Mouse (Mus musculus) G1E (cell line): ENCODE results near the gene Nlrx1.

Source experiments
- CTCF ChIP-seq: IDR thresholded peaks from 2 replicates; pipeline ENCODE4 v1.5.1; 2012; ENCODE audit warnings: low read depth, low read length, inconsistent platforms, mixed read lengths
- GATA1 ChIP-seq: IDR thresholded peaks from 2 replicates; pipeline ENCODE4 v1.6.1; 2012; ENCODE audit warnings: borderline replicate concordance, low read length, inconsistent platforms, mixed read lengths
- GATA2 ChIP-seq: IDR thresholded peaks from 2 replicates; pipeline ENCODE4 v1.6.1; 2012; ENCODE audit warnings: low read depth, low read length, inconsistent platforms, borderline replicate concordance
- POLR2AphosphoS5 ChIP-seq: IDR thresholded peaks from 2 replicates; pipeline ENCODE4 v1.6.1; 2012; ENCODE audit warnings: low read depth, low read length, inconsistent platforms; ENCODE audit not compliant: insufficient replicate concordance
- TAL1 ChIP-seq: conservative IDR thresholded peaks from 2 replicates; pipeline ENCODE4 v1.6.1; 2012; ENCODE audit warnings: low read depth, low read length, inconsistent platforms, mixed read lengths

GRCm38 (mm10) chr9:44253441-44253840 is 15.0 kb downstream of the Nlrx1 start:
- TF ChIP-seq TAL1 = no peak
- TF ChIP-seq CTCF = no peak
- TF ChIP-seq GATA1 = no peak
- TF ChIP-seq GATA2 = no peak
- no peak for TF ChIP-seq POLR2AphosphoS5
